20 mouse cellular contexts compared by ENCODE assay signal in genomic region chr10:70923936-70924335, GRCm38 (mm10).
"Had no signal": no experiment of that assay in that cellular context is flagged by ENCODE, and none has a peak within 500 bp of the region (broad histone marks: within the 10 kb centered on the region; RNA-seq: fewer than 3 reads in every experiment).

No protein-coding gene starts in this region.

- H3K4me1 ChIP-seq: kidney, embryonic 15.5 days; limb, embryonic 12.5 days; limb, embryonic 15.5 days; megakaryocyte, embryonic 14.5 days; midbrain, embryonic 10.5 days; midbrain, embryonic 13.5 days; neural tube, embryonic 13.5 days had no signal

- H3K4me3 ChIP-seq: kidney, embryonic 15.5 days; left cerebral cortex, adult 2 months; limb, embryonic 12.5 days; limb, embryonic 15.5 days; lung, embryonic 15.5 days; megakaryocyte, embryonic 14.5 days; midbrain, embryonic 10.5 days; midbrain, embryonic 13.5 days; myocyte; neural tube, embryonic 13.5 days had no signal

- H3K36me3 ChIP-seq: midbrain, embryonic 10.5 days; midbrain, embryonic 13.5 days; neural tube, embryonic 13.5 days had no signal

- H3K27ac ChIP-seq: kidney, embryonic 15.5 days; left cerebral cortex, adult 2 months; limb, embryonic 12.5 days; limb, embryonic 15.5 days; liver, embryonic 14.5 days; lung, embryonic 15.5 days; midbrain, embryonic 10.5 days; midbrain, embryonic 13.5 days; neural tube, embryonic 13.5 days had no signal

- H3K9ac ChIP-seq: kidney, embryonic 15.5 days; limb, embryonic 12.5 days; limb, embryonic 15.5 days; liver, embryonic 14.5 days; liver, postnatal 0 days; lung, embryonic 15.5 days; midbrain, embryonic 13.5 days; neural tube, embryonic 13.5 days had no signal

- H3K27me3 ChIP-seq: kidney, embryonic 15.5 days; limb, embryonic 12.5 days; limb, embryonic 15.5 days; lung, embryonic 15.5 days; megakaryocyte, embryonic 14.5 days; midbrain, embryonic 13.5 days; neural tube, embryonic 13.5 days had no signal

- H3K4me2 ChIP-seq: kidney, embryonic 15.5 days; limb, embryonic 12.5 days; limb, embryonic 15.5 days; liver, embryonic 11.5 days; lung, embryonic 15.5 days; midbrain, embryonic 13.5 days; neural tube, embryonic 13.5 days had no signal

- H3K9me3 ChIP-seq: kidney, embryonic 15.5 days; limb, embryonic 12.5 days; limb, embryonic 15.5 days; lung, embryonic 15.5 days; midbrain, embryonic 10.5 days; midbrain, embryonic 13.5 days; neural tube, embryonic 13.5 days had no signal

- DNase-seq: kidney, postnatal 10 days; layer of hippocampus, postnatal 36 days; left cerebral cortex, postnatal 4 days; liver, postnatal 0 days; thymus, adult 2 months; thymus, postnatal 14 days; thymus, postnatal 4 days had no signal

- ATAC-seq: liver, postnatal 0 days; midbrain, embryonic 13.5 days; midbrain, embryonic 16.5 days had no signal
